Mouse (Mus musculus) midbrain, embryonic 12.5 days (tissue): ENCODE measurements around the gene Osbpl5. TPM values are rescaled to one million over a fixed set of nuclear protein-coding genes. Genes with fewer than 3 reads are reported as not detected.
A peak's percentile ranks its signal among the peaks of the same experiment; 100 is the strongest.
"Not testable (repeated sequence)": the region's sequence is repeated elsewhere in the genome, so short reads cannot be mapped to it uniquely, and the experiment has no call there.

Experiments used
- ATAC-seq: fragments of 200-750 bp; cut with Nextera tagmentation; 2 replicates; pipeline ENCODE4 v1.8.0; 2017; ENCODE audit warnings: low read depth, moderate TSS enrichment, moderate library complexity; ENCODE audit not compliant: low FRiP score
- H3K27ac ChIP-seq: fragments of 300-500 bp; sonication (generic); replicated peaks from 2 replicates; pipeline ENCODE4 v1.5.1; 2016; ENCODE audit warnings: mild to moderate bottlenecking
- H3K27me3 ChIP-seq: fragments of 300-500 bp; sonication (generic); 2 replicates; pipeline ENCODE4 v1.6.1; 2016; ENCODE audit warnings: mild to moderate bottlenecking
- H3K36me3 ChIP-seq: fragments of 300-500 bp; sonication (generic); 2 replicates; pipeline ENCODE4 v1.6.1; 2016
- H3K4me1 ChIP-seq: fragments of 300-500 bp; sonication (generic); 2 replicates; pipeline ENCODE4 v1.6.1; 2016
- H3K4me2 ChIP-seq: fragments of 300-500 bp; sonication (generic); replicated peaks from 2 replicates; pipeline ENCODE4 v1.6.1; 2016; ENCODE audit warnings: mild to moderate bottlenecking, moderate library complexity
- H3K4me3 ChIP-seq: fragments of 300-500 bp; sonication (generic); 2 replicates; pipeline ENCODE4 v1.5.1; 2016; ENCODE audit warnings: mild to moderate bottlenecking
- H3K9ac ChIP-seq: fragments of 300-500 bp; sonication (generic); replicated peaks from 2 replicates; pipeline ENCODE4 v1.6.1; 2016; ENCODE audit warnings: mild to moderate bottlenecking, moderate library complexity
- H3K9me3 ChIP-seq: fragments of 300-500 bp; sonication (generic); 2 replicates; pipeline ENCODE4 v1.6.1; 2016; ENCODE audit warnings: mild to moderate bottlenecking
- WGBS: fragments of 180-500 bp; shearing (Covaris S2); methylation state at CpG from one replicate; pipeline ENCODE4 v1.1.7; 2016; 5-methylcytosine and 5-hydroxymethylcytosine counted together
- microRNA-seq: library from miRNA; unstranded; fragments of <30 nt; microRNA quantifications from one replicate; pipeline ENCODE4, GENCODE M21; 2017
- polyA plus RNA-seq: library from polyadenylated mRNA; unstranded; fragments of >200 nt; fragmentation: Nextera tagmentation; extraction: Ambion mirVana; gene quantifications from 2 replicates; pipeline ENCODE4 v1.2.1, GENCODE M21; 2016

Osbpl5 gene
- polyA plus RNA-seq, 1 experiment from 2014 or later, result 21.6 TPM

DNA sequence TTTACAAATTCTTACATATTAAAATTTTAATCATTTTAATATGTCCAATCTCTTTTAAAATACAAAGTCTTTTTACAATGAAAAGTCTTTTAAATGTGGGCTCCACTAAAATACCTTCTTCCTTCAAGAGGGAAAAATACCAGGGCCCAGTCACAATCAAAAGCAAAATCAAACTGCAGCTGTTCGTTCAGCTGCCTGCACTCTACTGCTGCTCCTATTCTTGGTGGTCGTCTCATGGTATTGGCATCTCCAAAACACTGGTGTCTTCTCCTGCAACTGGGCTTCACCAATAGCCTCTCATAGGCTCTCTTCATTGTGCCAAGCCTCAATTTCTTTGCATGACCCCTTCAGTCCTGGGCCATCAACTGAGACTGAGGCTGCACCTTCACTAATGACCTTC, 93.3 kb downstream of the Osbpl5 start:
- no peak overlapping the region for H3K4me3 ChIP-seq
- no peaks in the 10 kb centered on the region for H3K36me3 ChIP-seq
- no peak overlapping the region for H3K9ac ChIP-seq
- WGBS, result 78% methylated on average over 2 of the region's 2 CpGs
- no peaks in the 10 kb centered on the region for H3K9me3 ChIP-seq
- no peaks in the 10 kb centered on the region for H3K4me1 ChIP-seq
- H3K4me2 ChIP-seq, result no peak overlapping the region
- no peaks in the 10 kb centered on the region for H3K27me3 ChIP-seq
- no peak for ATAC-seq
- no peak overlapping the region for H3K27ac ChIP-seq

DNA sequence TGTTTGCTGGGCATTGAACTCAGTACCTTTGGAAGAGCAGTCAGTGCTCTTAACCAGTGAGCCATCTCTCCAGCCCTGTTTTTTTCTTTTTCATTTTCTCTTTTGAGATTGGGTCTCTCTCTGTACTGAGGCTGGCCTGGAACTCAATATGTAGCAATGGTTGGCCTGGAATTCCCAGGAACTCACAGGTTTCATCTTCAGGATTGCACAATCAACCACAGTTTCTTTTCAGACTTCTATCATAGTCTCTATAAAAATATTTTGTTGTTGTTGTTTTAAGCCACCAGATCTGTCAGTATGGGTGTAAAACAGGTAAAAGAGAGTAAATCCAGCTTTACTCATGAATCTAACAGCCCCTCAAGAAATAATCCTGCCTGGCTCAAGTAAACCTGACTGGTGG, 96.0 kb downstream of the Osbpl5 start:
- Histone ChIP-seq H3K4me3 (no peak overlapping the region), H3K9me3 (no peaks in the 10 kb centered on the region), H3K4me1 (no peaks in the 10 kb centered on the region), H3K27me3 (no peaks in the 10 kb centered on the region), H3K9ac (no peak overlapping the region), H3K4me2 (no peak overlapping the region), H3K36me3 (no peaks in the 10 kb centered on the region), H3K27ac (no peak overlapping the region)
- ATAC-seq, result no peak

- not testable (repeated sequence) for H3K27me3 ChIP-seq, H3K36me3 ChIP-seq, H3K4me1 ChIP-seq, H3K9me3 ChIP-seq, H3K9ac ChIP-seq, H3K27ac ChIP-seq
- ATAC-seq, result 0 out of 2 replicates have a peak, but pooled peaks have one; percentile 30
- Histone ChIP-seq H3K4me2 (peak overlapping the region; percentile 71), H3K4me3 (0 out of 2 replicates have a peak overlapping the region, but pooled peaks have one; percentile 77)
- WGBS, result 57% methylated on average over 10 of the region's 10 CpGs
These were observed 106.9 kb downstream of the Osbpl5 start for GRCm38 (mm10) chr7:143649769-143650346.

DNA sequence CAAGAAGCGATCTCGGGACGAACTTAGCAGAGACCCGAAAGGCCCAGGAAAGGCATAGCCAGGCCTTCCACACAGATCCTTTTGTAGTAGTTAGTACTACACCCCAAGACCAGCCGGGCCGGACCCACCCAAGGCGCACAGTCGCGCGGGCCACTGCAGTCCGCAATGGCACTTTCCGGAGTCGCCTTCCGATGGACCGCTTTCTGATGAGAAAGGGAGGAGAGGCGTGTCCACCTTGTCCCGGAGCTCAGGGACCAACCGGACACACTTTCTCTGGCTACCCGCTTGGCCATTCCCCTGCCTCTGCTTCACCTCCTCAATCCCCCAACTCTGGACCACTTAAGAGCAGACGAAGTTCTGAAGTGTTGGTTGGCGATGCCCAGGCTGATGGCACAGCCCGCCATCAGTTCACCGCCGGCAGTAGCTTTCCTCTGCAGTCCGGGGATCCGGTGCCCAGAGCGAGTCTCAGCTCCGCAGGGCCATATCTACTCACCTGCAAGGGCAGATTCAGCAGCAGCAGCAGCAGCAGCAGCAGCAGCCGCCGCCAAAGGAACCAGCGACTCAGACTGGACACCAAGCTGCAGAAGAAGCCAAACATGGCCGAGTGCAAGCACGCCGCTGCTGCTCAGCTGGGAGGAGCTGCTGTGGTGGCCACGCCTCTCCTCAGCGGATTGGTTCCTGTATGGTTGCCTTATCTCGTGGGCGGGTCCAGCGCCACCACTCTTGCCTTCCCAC, 107.6 kb downstream of the Osbpl5 start, which contains the start of gene Tnfrsf22:
TSS of gene Tnfrsf22 (minus strand) at position 628 of the 735 bp plus-strand sequence.
- no peak within 1 kb of the TSS for H3K27ac ChIP-seq
- H3K9me3 ChIP-seq, result 0 out of 2 replicates have a peak, but pooled peaks cover 4% of the 10 kb centered on the region
- no peaks in the 10 kb centered on the region for H3K27me3 ChIP-seq
- peak; percentile 95 for ATAC-seq
- H3K4me2 ChIP-seq, result peak within 1 kb of the TSS; percentile 71
- no peaks in the 10 kb centered on the region for H3K4me1 ChIP-seq
- peak within 1 kb of the TSS; percentile 63 for H3K9ac ChIP-seq
- H3K4me3 ChIP-seq, result peak within 1 kb of the TSS; percentile 77
- WGBS, result 3% methylated on average over 38 of the region's 39 CpGs
- no peaks in the 10 kb centered on the region for H3K36me3 ChIP-seq

DNA sequence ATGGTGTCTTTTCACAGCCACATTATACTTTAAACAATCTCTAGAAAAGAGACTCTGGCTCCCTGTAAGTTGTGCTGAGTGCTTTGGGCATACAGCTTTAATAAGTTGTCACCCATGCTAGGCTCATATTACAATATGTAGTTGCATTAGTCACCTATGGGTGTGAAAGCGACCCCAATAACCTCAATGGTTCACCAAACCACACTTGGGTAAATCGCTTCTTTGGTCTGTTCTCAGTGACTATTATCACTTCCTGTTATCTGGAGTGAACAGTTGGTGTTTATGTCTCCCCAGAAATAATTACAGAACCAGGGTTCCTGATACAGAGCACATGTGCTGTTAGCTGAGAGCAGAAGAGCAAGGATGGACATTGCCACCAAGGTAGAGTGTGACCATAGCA, 112.8 kb downstream of the Osbpl5 start:
- not testable (repeated sequence) for H3K36me3 ChIP-seq, H3K4me1 ChIP-seq, H3K9ac ChIP-seq, H3K4me3 ChIP-seq, H3K27ac ChIP-seq, H3K9me3 ChIP-seq, ATAC-seq, H3K27me3 ChIP-seq, H3K4me2 ChIP-seq
- WGBS, result 94% methylated on average over 2 of the region's 2 CpGs

Small RNA genes lying within 50 kb of the gene (microRNA-seq; reads per million reads assigned to microRNA genes)
- not detected for gene Gm22064

Other genes starting within 250 kb of the Osbpl5 start
- gene Nap1l4, start 207.9 kb downstream of the Osbpl5 start, polyA plus RNA-seq, result 345 and 355 TPM in 2 replicates
- 67.5 and 72.1 TPM in 2 replicates for gene Cars, start 156.9 kb downstream of the Osbpl5 start, polyA plus RNA-seq
- 0.23 and 0.24 TPM in 2 replicates for gene Tnfrsf26, start 128.3 kb downstream of the Osbpl5 start, polyA plus RNA-seq
- 5.9 and 7.6 TPM in 2 replicates for gene Tnfrsf22, start 107.3 kb downstream of the Osbpl5 start, polyA plus RNA-seq
- gene Tnfrsf23, start 71.1 kb downstream of the Osbpl5 start, polyA plus RNA-seq, result 0.57 and 0.60 TPM in 2 replicates
- not detected in 2 replicates for gene Mrgprg, start 10.0 kb upstream of the Osbpl5 start, polyA plus RNA-seq
- gene Mrgpre, start 27.5 kb upstream of the Osbpl5 start, polyA plus RNA-seq, result 2.2 and 3.0 TPM in 2 replicates
- 8.0 and 10.2 TPM in 2 replicates for gene Nadsyn1, start 65.9 kb upstream of the Osbpl5 start, polyA plus RNA-seq
- gene Dhcr7, start 66.2 kb upstream of the Osbpl5 start, polyA plus RNA-seq, result 61.5 and 71.2 TPM in 2 replicates
- gene Gm498, start 109.9 kb upstream of the Osbpl5 start, polyA plus RNA-seq, result not detected in 2 replicates
- gene Shank2, start 244.9 kb upstream of the Osbpl5 start, polyA plus RNA-seq, result 2.8 and 3.3 TPM in 2 replicates